Mouse (Mus musculus) CH12.LX (cell line): ENCODE results near the gene Myoc. TPM values are rescaled to one million over a fixed set of nuclear protein-coding genes. Genes with fewer than 3 reads are reported as not detected.
"Not testable (repeated sequence)": the region's sequence is repeated elsewhere in the genome, so short reads cannot be mapped to it uniquely, and the experiment has no call there.

Experiments
- DNase-seq: peaks from one replicate; pipeline ENCODE4 v3.0.0-alpha.2; 2013; ENCODE audit errors: extremely low read depth
- H3K27ac ChIP-seq: 2 replicates; pipeline ENCODE4 v1.5.1; 2012; ENCODE audit warnings: low read depth, mild to moderate bottlenecking, control low read depth, moderate library complexity; ENCODE audit not compliant: insufficient read depth
- H3K27me3 ChIP-seq: replicated peaks from 2 replicates; pipeline ENCODE3; 2012; ENCODE audit warnings: inconsistent platforms
- H3K36me3 ChIP-seq, 2 experiments: replicated peaks in 1 of 2; 2 replicates each; pipeline versions ENCODE3 to v1.6.1; 2012; ENCODE audit warnings: inconsistent platforms in 1 of 2, low read length in 1 of 2, mild to moderate bottlenecking in 1 of 2, mixed read lengths in 1 of 2, moderate library complexity in 1 of 2; ENCODE audit not compliant: control insufficient read depth in 1 of 2, insufficient read depth in 1 of 2
- H3K4me1 ChIP-seq, 2 experiments: 2 replicates each; pipeline ENCODE4 v1.6.1; 2012; ENCODE audit warnings: inconsistent platforms in 1 of 2, moderate library complexity in 1 of 2; ENCODE audit not compliant: insufficient read depth in 2 of 2, control insufficient read depth in 1 of 2
- H3K4me2 ChIP-seq: 2 replicates; pipeline ENCODE4 v1.6.1; 2012; ENCODE audit warnings: low read depth, mild to moderate bottlenecking, control low read depth; ENCODE audit not compliant: poor library complexity, insufficient read depth, severe bottlenecking
- H3K4me3 ChIP-seq, 3 experiments: fragments of 150-350 bp in 1 of 3; sonication (generic) in 1 of 3; replicated peaks in 1 of 3; 2 replicates each; pipeline versions ENCODE3 to v1.5.1; 2011 to 2012; ENCODE audit warnings: low read depth in 2 of 3, low read length in 2 of 3, mild to moderate bottlenecking in 2 of 3, moderate library complexity in 2 of 3, control low read depth in 1 of 3, improper control_type of control experiment in 1 of 3, inconsistent platforms in 1 of 3, mixed read lengths in 1 of 3; ENCODE audit not compliant: poor library complexity in 1 of 3
- H3K79me2 ChIP-seq: replicated peaks from 2 replicates; pipeline ENCODE4 v1.6.1; 2012; ENCODE audit warnings: mild to moderate bottlenecking, moderate library complexity; ENCODE audit not compliant: control insufficient read depth, poor library complexity, insufficient read depth, severe bottlenecking; ENCODE audit errors: extremely low read depth
- H3K9ac ChIP-seq: 2 replicates; pipeline ENCODE4 v1.6.1; 2012; ENCODE audit warnings: low read depth, mild to moderate bottlenecking, control low read depth, moderate library complexity; ENCODE audit not compliant: insufficient read depth
- H3K9me3 ChIP-seq: replicated peaks from 2 replicates; pipeline ENCODE3; 2012; ENCODE audit warnings: low read length, inconsistent platforms, mixed read lengths
- BHLHE40 ChIP-seq: IDR thresholded peaks from 2 replicates; pipeline ENCODE4 v1.6.1; 2011; ENCODE audit warnings: mild to moderate bottlenecking, low read depth, low read length, improper control_type of control experiment
- E2F4 ChIP-seq: IDR thresholded peaks from 2 replicates; pipeline ENCODE4 v1.6.1; 2011; ENCODE audit warnings: low read depth, low read length, improper control_type of control experiment; ENCODE audit not compliant: insufficient replicate concordance
- GABPA ChIP-seq: IDR thresholded peaks from 2 replicates; pipeline ENCODE4 v1.6.1; 2012; ENCODE audit warnings: low read depth, low read length, improper control_type of control experiment, inconsistent platforms; ENCODE audit not compliant: insufficient replicate concordance
- HCFC1 ChIP-seq: IDR thresholded peaks from 2 replicates; pipeline ENCODE4 v1.6.1; 2012; ENCODE audit warnings: low read depth, mild to moderate bottlenecking, inconsistent platforms, low read length, improper control_type of control experiment
- IRF4 ChIP-seq: IDR thresholded peaks from 2 replicates; pipeline ENCODE4 v1.6.1; 2014; ENCODE audit warnings: low read depth, mild to moderate bottlenecking, inconsistent platforms, low read length, improper control_type of control experiment
- JUN ChIP-seq: IDR thresholded peaks from 2 replicates; pipeline ENCODE4 v1.6.1; 2011; ENCODE audit warnings: low read depth, mild to moderate bottlenecking, low read length, improper control_type of control experiment, moderate library complexity; ENCODE audit not compliant: insufficient read depth
- KAT2A ChIP-seq: IDR thresholded peaks from 2 replicates; pipeline ENCODE4 v1.6.1; 2012; ENCODE audit warnings: low read length, improper control_type of control experiment, inconsistent platforms; ENCODE audit not compliant: insufficient replicate concordance
- MAFK ChIP-seq: IDR thresholded peaks from 2 replicates; pipeline ENCODE4 v1.6.1; 2011; ENCODE audit warnings: low read length, improper control_type of control experiment; ENCODE audit not compliant: insufficient replicate concordance
- MAX ChIP-seq: IDR thresholded peaks from 2 replicates; pipeline ENCODE4 v1.6.1; 2011; ENCODE audit warnings: low read length, improper control_type of control experiment
- MAZ ChIP-seq: IDR thresholded peaks from 2 replicates; pipeline ENCODE4 v1.6.1; 2012; ENCODE audit warnings: low read depth, mild to moderate bottlenecking, inconsistent platforms, low read length, improper control_type of control experiment, moderate library complexity
- MYC ChIP-seq: IDR thresholded peaks from 2 replicates; pipeline ENCODE4 v1.6.1; 2011; ENCODE audit warnings: low read depth, mild to moderate bottlenecking, improper control_type of control experiment, low read length
- POLR2A ChIP-seq: IDR thresholded peaks from 2 replicates; pipeline ENCODE4 v1.6.1; 2011; ENCODE audit warnings: low read depth, mild to moderate bottlenecking, improper control_type of control experiment, low read length
- RAD21 ChIP-seq: IDR thresholded peaks from 2 replicates; pipeline ENCODE4 v1.6.1; 2011; ENCODE audit warnings: low read depth, mild to moderate bottlenecking, low read length, improper control_type of control experiment, moderate library complexity
- SIN3A ChIP-seq: IDR thresholded peaks from 2 replicates; pipeline ENCODE4 v1.6.1; 2012; ENCODE audit warnings: low read length, improper control_type of control experiment, inconsistent platforms
- SMC3 ChIP-seq: IDR thresholded peaks from 2 replicates; pipeline ENCODE4 v1.6.1; 2011; ENCODE audit warnings: low read depth, low read length, improper control_type of control experiment
- TBP ChIP-seq: conservative IDR thresholded peaks from 2 replicates; pipeline ENCODE4 v1.6.1; 2011; ENCODE audit warnings: low read depth, low read length, improper control_type of control experiment
- TCF12 ChIP-seq: IDR thresholded peaks from 2 replicates; pipeline ENCODE4 v1.6.1; 2014; ENCODE audit warnings: low read depth, mild to moderate bottlenecking, inconsistent platforms, low read length, improper control_type of control experiment
- UBTF ChIP-seq: IDR thresholded peaks from 2 replicates; pipeline ENCODE4 v1.6.1; 2012; ENCODE audit warnings: low read depth, mild to moderate bottlenecking, inconsistent platforms, low read length, improper control_type of control experiment, moderate library complexity
- USF2 ChIP-seq: conservative IDR thresholded peaks from 2 replicates; pipeline ENCODE4 v1.6.1; 2011; ENCODE audit warnings: low read depth, low read length, improper control_type of control experiment
- ZC3H11A ChIP-seq: IDR thresholded peaks from 2 replicates; pipeline ENCODE4 v1.6.1; 2012; ENCODE audit warnings: low read depth, mild to moderate bottlenecking, inconsistent platforms, low read length, improper control_type of control experiment
- dilution Hi-C: fragments of 300-500 bp; cut with MboI; formaldehyde crosslinking; loops from 2 replicates; pipeline ENCODE4 v1.14.3; 2020; ENCODE audit warnings: low sequenced_read_pairs; ENCODE audit not compliant: extremely low pct_unique_long_range_greater_than_20kb, extremely low pct_ligation_motif_present
- in situ Hi-C: fragments of 300-500 bp; cut with MboI; formaldehyde crosslinking; loops from 3 replicates; pipeline ENCODE4 v1.14.3; 2019; ENCODE audit warnings: low sequenced_read_pairs, low pct_ligation_motif_present, low pct_unique_long_range_greater_than_20kb, mixed read lengths
- polyA plus RNA-seq: library from polyadenylated mRNA; unstranded; fragments of >175 nt; gene quantifications from 2 replicates; pipeline ENCODE4 v1.2.1, GENCODE M21; 2012; ENCODE audit warnings: low read depth; ENCODE audit not compliant: insufficient read length
- total RNA-seq, 2 experiments: library from RNA; depleted of rRNA; stranded (reverse); fragments of 300-350 nt in 1 of 2; fragments of >200 nt in 1 of 2; gene quantifications; 2 replicates each; pipeline ENCODE4 v1.2.3; 2012 to 2014

Gene Myoc
- total and polyA plus RNA-seq, 3 experiments, result not detected

GRCm38 (mm10) chr1:162635291-162635931 lies 3.5 kb upstream of the Myoc start:
- in situ Hi-C loops, H3K4me1 ChIP-seq, dilution Hi-C loops, H3K9me3 ChIP-seq, H3K9ac ChIP-seq, H3K27me3 ChIP-seq, H3K4me3 ChIP-seq, H3K36me3 ChIP-seq, H3K79me2 ChIP-seq, H3K4me2 ChIP-seq, H3K27ac ChIP-seq, DNase-seq: not testable (repeated sequence)

GRCm38 (mm10) chr1:162636516-162636915 lies 2.4 kb upstream of the Myoc start:
- Histone ChIP-seq H3K4me3 (no peak overlapping the region), H3K79me2 (no peaks in the 10 kb centered on the region), H3K9me3 (peaks cover 3% of the 10 kb centered on the region), H3K36me3 (no peaks in the 10 kb centered on the region), H3K9ac (no peak overlapping the region), H3K27ac (no peak overlapping the region), H3K4me2 (no peak overlapping the region), H3K27me3 (no peaks in the 10 kb centered on the region), H3K4me1 (peaks cover 0 to 3% of the 10 kb centered on the region in 2 experiments; a peak in 1 of 4 replicates)
- TF ChIP-seq UBTF (no peak), IRF4 (no peak), POLR2A (no peak), RAD21 (no peak)
- DNase-seq, result no peak
- dilution Hi-C loops (no loop called here), in situ Hi-C loops (no loop called here)

- Histone ChIP-seq H3K4me3 (no peak overlapping the region), H3K27me3 (no peaks in the 10 kb centered on the region), H3K4me1 (peaks cover 0 to 3% of the 10 kb centered on the region in 2 experiments; a peak in 1 of 4 replicates), H3K27ac (no peak overlapping the region), H3K4me2 (no peak overlapping the region), H3K9me3 (no peaks in the 10 kb centered on the region), H3K79me2 (no peaks in the 10 kb centered on the region), H3K36me3 (no peaks in the 10 kb centered on the region), H3K9ac (no peak overlapping the region)
- dilution Hi-C loops, result no loop called here
- in situ Hi-C loops, result no loop called here
- TF ChIP-seq MAZ (no peak), TBP (no peak), SMC3 (no peak), JUN (no peak), E2F4 (no peak), MAFK (no peak), TCF12 (no peak), SIN3A (no peak), KAT2A (no peak), USF2 (no peak), RAD21 (no peak), MAX (no peak), ZC3H11A (no peak), HCFC1 (no peak), GABPA (no peak), IRF4 (no peak), MYC (no peak), BHLHE40 (no peak)
- no peak for DNase-seq
Measured at GRCm38 (mm10) chr1:162638535-162638934, 420 bp upstream of the Myoc start.
